Mouse (Mus musculus) erythroblast, adult 5-6 weeks (primary cell): Measurements from ENCODE around the gene Rtl1. TPM values are rescaled to one million over a fixed set of nuclear protein-coding genes. Genes with fewer than 3 reads are reported as not detected.

Source experiments
- ATAC-seq: replicated peaks from 2 replicates; pipeline ENCODE4 v1.8.0; 2016; ENCODE audit warnings: moderate number of reproducible peaks, mild to moderate bottlenecking, moderate TSS enrichment, inconsistent platforms; ENCODE audit not compliant: poor library complexity, low FRiP score, severe bottlenecking
- total RNA-seq, 2 experiments: library from RNA; stranded (forward) in 1 of 2; stranded (reverse) in 1 of 2; fragments of 150-400 nt in 1 of 2; fragments of 200-764, 138-1000 nt in 1 of 2; gene quantifications; 2 replicates each; pipeline versions ENCODE4 v1.2.3 to v1.2.4; 2015 to 2017; ENCODE audit warnings: low replicate concordance in 2 of 2

Gene Rtl1
- not detected in 2 replicates for total RNA-seq (2015; ENCODE audit: low replicate concordance)
- not detected in 2 replicates for total RNA-seq (2017; ENCODE audit: low replicate concordance)

DNA sequence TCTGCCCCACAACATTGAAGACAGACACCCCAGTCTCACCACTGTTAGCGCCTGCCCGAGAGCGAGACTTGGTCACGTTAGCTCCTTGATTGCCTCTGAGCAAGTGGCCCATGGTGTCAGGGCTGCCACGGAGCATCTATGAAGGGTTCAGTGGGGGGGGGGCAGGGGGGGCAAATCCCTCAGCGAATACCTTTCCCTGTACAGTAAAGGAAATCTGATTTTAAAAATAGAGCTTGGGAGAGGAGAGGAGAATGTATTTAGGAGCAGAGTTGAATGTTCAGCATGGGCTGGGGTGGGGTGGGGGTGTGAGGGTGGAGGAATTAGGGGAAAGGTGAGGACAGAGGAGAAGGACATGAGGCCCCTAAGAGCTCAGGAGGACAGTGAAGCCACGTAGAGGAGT lies at the start of gene Rtl1:
Rtl1 (minus strand) TSS at position 101 of the 400 bp plus-strand sequence.
- ATAC-seq = no peak

DNA sequence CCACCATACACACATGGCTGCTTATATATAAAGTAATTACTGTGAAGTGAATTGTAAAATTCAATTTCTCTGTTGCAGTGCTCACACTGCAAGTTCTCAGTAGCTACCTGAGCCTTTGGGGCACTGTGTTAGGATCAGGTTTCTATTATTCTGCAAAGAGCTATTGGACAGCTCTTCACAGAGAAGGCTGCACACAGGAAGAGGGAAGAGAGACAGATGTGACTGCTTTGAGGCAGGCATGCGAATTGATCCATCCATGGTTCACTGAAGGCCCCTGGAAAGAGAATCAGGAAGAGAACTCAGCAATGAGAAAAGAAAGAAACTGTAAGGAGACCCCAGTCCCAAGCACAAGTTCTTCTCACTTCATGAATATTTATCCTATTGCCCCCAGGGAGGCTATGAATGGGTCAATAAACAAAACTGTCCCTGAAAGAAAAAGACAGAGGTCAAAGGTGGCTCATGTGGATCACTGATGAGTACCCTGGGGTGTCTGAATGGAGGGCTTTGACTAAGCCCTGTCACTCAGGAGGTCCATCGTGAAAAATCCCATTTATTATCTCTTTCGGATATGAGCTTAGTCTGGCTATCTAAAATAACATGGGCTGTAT lies 40.5 kb upstream of the Rtl1 start:
- no peak for ATAC-seq

GRCm38 (mm10) chr12:109632035-109632434 lies 31.9 kb upstream of the Rtl1 start:
- no peak for ATAC-seq

GRCm38 (mm10) chr12:109628887-109629286 lies 28.8 kb upstream of the Rtl1 start:
- no peak for ATAC-seq

DNA sequence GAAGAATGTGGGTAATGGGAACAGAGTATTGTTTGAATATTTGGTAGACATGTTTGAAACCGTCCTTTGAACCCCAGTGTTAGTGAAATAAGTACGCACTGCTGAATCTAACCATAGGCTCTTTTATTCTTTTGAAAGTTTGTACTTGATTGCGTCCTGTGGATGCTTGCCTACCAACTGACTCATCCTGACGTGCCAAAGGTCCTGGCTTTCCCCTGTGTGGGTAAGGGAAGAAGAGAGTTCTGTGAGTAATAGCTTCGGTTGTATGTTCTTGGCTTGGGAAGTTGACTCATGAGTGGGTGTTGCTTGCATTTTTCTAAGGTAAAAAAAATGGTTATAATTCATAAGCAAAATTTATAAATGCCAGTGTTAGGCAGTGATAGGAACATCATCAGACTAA lies 26.8 kb upstream of the Rtl1 start:
- no peak for ATAC-seq

DNA sequence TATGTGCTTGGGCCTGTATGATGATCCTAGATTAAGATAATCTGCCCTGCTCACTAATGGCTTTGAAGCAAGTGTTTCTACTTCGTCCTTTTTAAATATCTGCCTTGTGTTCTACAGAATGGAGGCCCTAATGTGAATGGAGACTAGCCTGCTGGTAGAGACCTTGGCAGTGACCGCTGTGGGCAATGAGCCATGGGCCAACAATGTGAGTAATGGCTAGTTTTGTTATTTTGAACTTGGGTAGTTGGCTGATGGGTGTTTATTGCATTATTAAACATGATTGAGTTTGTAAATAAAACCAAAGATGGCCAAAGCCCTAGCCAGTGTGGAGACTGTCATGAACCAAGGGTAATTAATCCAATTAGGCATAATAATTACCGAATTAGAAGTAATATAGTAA lies 20.1 kb upstream of the Rtl1 start:
- ATAC-seq = no peak

DNA sequence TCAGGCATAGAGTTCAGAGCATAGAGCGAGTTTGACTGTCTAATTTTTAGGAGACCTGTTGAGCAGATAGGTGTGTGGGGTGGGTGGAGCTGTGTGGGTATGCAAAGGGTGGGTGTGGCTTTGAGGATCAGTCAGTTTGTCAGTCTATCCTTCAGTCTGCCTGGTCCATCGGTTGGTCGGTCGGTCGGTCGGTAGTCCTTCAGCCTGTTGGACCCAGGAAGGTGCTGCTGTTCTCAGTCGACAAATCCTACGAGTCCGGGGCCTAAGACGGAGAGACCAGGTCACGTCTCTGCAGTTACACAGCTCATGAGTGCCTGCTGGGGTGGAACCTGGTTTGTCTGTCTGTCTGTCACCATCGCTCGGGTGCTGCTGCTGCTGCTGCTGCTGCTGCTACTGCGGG lies 17.9 kb upstream of the Rtl1 start:
- no peak for ATAC-seq

DNA sequence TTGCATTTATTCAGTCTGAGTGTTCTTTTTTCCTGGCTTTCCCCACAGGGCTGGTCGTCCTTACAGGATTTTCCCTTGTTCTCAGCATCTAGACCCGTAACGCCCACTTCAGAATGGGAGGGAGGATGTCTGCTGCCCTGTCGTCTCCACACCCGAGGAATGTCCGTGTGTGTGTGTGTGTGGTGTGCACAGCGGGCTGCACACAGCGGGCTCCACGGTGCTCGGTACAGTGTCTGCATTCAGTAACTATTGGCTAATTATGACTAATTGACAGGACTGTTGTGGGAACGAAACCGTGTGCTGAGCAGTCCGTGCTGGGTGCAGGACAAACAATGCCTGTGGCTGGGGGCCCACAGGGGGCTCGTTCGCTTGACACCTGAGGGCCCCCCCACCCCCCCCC lies 17.0 kb upstream of the Rtl1 start:
- no peak for ATAC-seq

DNA sequence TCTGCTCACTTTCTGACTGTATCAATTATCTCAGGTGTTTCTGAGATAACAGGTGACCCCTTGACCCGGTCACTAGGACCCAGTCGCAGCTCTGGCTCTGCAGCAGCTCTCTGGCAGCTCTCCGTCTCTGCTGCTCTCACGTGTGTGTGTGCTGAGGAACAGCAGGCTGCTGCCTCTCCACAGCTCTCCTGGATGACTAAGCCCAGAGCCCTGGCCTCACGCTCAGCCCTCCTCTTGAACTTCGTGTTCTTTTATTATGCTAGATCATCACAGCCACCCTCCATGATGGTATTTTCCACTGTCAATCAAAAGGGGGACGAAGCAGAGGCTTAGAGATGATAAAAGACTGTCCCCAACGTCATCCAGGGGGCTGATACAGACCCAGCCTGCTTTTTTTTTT lies 15.2 kb upstream of the Rtl1 start:
- no peak for ATAC-seq

DNA sequence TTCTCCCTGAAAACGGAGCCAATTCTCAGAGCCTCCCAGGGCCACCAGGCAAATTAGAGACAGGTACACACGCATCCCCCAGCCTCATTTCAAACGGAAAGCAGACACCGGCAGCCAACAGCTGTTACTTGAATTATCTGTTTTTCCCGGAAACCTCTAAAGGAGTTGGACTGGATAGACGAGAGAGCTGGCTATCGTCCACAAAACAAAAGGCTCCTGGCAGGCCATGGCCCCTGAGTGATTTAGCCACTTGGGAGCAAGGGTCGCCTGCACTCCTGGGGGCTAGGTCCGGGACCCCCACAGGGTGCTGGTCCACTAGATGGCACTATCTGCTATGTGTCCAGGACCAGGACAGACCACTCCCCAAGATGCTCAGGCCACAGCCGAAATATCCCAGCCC lies 14.3 kb upstream of the Rtl1 start:
- no peak for ATAC-seq

GRCm38 (mm10) chr12:109612392-109613385 lies 12.6 kb upstream of the Rtl1 start:
- ATAC-seq = no peak

GRCm38 (mm10) chr12:109608576-109609440 lies 8.7 kb upstream of the Rtl1 start:
- ATAC-seq = no peak

GRCm38 (mm10) chr12:109607953-109608352 lies 7.8 kb upstream of the Rtl1 start:
- ATAC-seq = no peak

GRCm38 (mm10) chr12:109607191-109607590 lies 7.1 kb upstream of the Rtl1 start:
- ATAC-seq = no peak

GRCm38 (mm10) chr12:109604982-109605721 lies 5.0 kb upstream of the Rtl1 start:
- no peak for ATAC-seq

DNA sequence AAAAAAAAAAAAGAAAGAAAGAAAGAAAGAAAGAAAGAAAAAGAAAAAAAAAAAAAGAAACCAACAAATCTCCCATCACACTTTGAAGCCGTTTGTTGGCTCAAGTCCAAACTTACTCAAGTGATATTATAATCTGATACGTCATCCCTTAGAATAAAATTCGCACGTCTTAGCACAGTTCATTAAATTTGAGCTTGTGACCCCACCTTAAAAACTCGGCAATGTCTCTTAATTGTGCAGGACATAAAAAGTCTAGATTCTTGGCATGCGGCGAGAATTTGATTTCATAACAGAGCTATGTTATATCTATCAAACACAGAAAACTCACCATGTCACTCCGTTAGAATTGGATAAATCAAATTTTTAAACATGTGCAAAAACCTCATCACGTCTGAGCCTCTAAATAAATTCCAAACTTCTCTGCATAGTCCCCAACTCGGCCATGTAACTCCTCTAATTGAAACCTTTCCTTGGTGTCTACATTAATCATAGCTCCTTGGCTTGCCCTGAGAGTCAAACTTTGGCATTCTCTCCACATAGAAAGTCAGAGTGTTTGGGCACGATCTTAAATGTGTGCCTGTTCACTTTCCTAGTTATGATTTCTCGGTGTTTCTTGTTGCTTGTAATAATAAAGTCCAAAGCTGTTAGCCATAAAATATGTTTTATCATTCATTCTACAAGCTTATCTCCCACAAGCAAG lies 1.4 kb downstream of the Rtl1 start:
- ATAC-seq = no peak

DNA sequence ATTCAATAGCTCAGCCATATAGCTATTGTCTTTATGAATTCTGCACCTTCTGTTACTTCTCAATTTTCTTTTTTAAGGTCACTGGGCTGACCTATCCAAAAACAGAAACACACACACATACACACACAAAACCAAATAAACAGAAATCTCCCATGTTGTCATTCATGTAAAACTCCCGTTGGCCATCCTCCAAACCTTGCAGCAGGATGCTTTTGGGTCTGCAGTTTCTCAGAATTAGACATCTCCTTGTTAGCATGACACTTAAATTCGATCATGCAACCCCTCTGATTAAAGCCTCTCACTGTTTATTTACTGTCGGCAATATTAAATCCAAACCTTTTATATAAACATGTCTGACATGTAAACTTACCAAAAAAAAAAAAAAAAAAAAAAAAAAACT lies 3.4 kb downstream of the Rtl1 start:
- ATAC-seq = no peak

GRCm38 (mm10) chr12:109596232-109596631 lies 3.9 kb downstream of the Rtl1 start:
- no peak for ATAC-seq

DNA sequence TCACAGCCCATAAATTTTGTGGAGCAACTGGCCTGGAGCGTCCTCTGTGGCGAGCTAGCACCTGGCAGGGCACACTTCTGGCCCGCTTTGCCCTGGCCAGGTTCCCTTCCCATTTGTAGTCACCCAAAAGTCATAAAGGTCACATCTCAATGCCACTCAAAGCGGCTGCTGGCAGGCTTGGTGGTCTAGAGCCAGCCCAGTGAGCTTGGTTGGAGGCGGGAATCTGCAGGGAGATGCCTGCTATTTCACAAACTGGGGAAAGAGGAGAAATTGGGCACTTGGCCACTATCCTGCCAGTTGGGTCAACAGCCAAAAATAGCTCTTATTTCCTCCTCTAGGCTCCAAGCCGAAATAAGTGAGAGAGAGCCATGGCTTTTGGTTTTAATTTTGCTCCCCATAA lies 4.4 kb downstream of the Rtl1 start:
- ATAC-seq = no peak
